Mouse (Mus musculus): ENCODE data around the gene Hivep3. TPM values are rescaled to one million over a fixed set of nuclear protein-coding genes. Genes with fewer than 3 reads are reported as not detected.

Gene Hivep3
- polyA plus RNA-seq, 1 experiment: 1.4 TPM

GRCm38 (mm10) chr4:119812775-119813174 is 79.2 kb downstream of the Hivep3 start:
- no peaks in the 10 kb centered on the region for H3K79me2 ChIP-seq (ENCODE audit: control insufficient read depth, insufficient read depth)
- no peak overlapping the region for H3K4me3 ChIP-seq (ENCODE audit: insufficient read depth, poor library complexity, severe bottlenecking)
- no peaks in the 10 kb centered on the region for H3K36me3 ChIP-seq (ENCODE audit: control insufficient read depth, insufficient read depth)
- TF ChIP-seq USF1 (IDR thresholded peaks at IDR 0.05; ENCODE audit: low read depth): no peak
- no peak for TF ChIP-seq FOSL1 (IDR thresholded peaks at IDR 0.05; ENCODE audit: insufficient read depth, low read length, poor library complexity, severe bottlenecking)
- TF ChIP-seq MYOD1 (IDR thresholded peaks at IDR 0.05; ENCODE audit: control insufficient read depth, insufficient read length, low read depth): no peak
- TF ChIP-seq CTCF (IDR thresholded peaks at IDR 0.05; ENCODE audit: control insufficient read depth, insufficient read depth, insufficient read length): no peak
- TF ChIP-seq MAX (IDR thresholded peaks at IDR 0.05): no peak
- no peak for TF ChIP-seq CEBPB (IDR thresholded peaks at IDR 0.05; ENCODE audit: low read depth)
- no peak for TF ChIP-seq MYOG (IDR thresholded peaks at IDR 0.05; ENCODE audit: control insufficient read depth, extremely low read depth, insufficient read length)
- H3K27me3 ChIP-seq (ENCODE audit: control insufficient read depth, insufficient read depth, insufficient read length): peaks cover 20% of the 10 kb centered on the region
- H3K79me3 ChIP-seq (ENCODE audit: low read depth): no peaks in the 10 kb centered on the region
- H3ac ChIP-seq (ENCODE audit: control insufficient read depth, insufficient read length, low read depth): no peak overlapping the region

GRCm38 (mm10) chr4:119813500-119814184 is 80.1 kb downstream of the Hivep3 start:
- Histone ChIP-seq H3K27me3 (ENCODE audit: control insufficient read depth, insufficient read depth, insufficient read length) (peaks cover 20% of the 10 kb centered on the region), H3K79me2 (ENCODE audit: control insufficient read depth, insufficient read depth) (no peaks in the 10 kb centered on the region)

GRCm38 (mm10) chr4:119814185-119815132 is 80.9 kb downstream of the Hivep3 start:
- Histone ChIP-seq H3ac (ENCODE audit: control insufficient read depth, insufficient read length, low read depth) (no peak overlapping the region), H3K36me3 (ENCODE audit: control insufficient read depth, insufficient read depth) (no peaks in the 10 kb centered on the region), H3K4me3 (ENCODE audit: insufficient read depth, poor library complexity, severe bottlenecking) (no peak overlapping the region), H3K79me2 (ENCODE audit: control insufficient read depth, insufficient read depth) (no peaks in the 10 kb centered on the region), H3K27me3 (ENCODE audit: control insufficient read depth, insufficient read depth, insufficient read length) (peaks cover 20% of the 10 kb centered on the region), H3K79me3 (ENCODE audit: low read depth) (no peaks in the 10 kb centered on the region)
- no peak for TF ChIP-seq FOSL1 (IDR thresholded peaks at IDR 0.05; ENCODE audit: insufficient read depth, low read length, poor library complexity, severe bottlenecking)
- no peak for TF ChIP-seq CEBPB (IDR thresholded peaks at IDR 0.05; ENCODE audit: low read depth)
- TF ChIP-seq MAX (IDR thresholded peaks at IDR 0.05): no peak
- TF ChIP-seq MYOD1 (IDR thresholded peaks at IDR 0.05; ENCODE audit: control insufficient read depth, insufficient read length, low read depth): no peak
- TF ChIP-seq CTCF (IDR thresholded peaks at IDR 0.05; ENCODE audit: control insufficient read depth, insufficient read depth, insufficient read length): no peak
- TF ChIP-seq MYOG (IDR thresholded peaks at IDR 0.05; ENCODE audit: control insufficient read depth, extremely low read depth, insufficient read length): no peak
- TF ChIP-seq USF1 (IDR thresholded peaks at IDR 0.05; ENCODE audit: low read depth): no peak

More at GRCm38 (mm10) chr4:119813500-119814184, 80.1 kb downstream of the Hivep3 start:
- TF ChIP-seq USF1 (IDR thresholded peaks at IDR 0.05; ENCODE audit: low read depth) (no peak), MAX (IDR thresholded peaks at IDR 0.05) (no peak), MYOD1 (IDR thresholded peaks at IDR 0.05; ENCODE audit: control insufficient read depth, insufficient read length, low read depth) (no peak), CTCF (IDR thresholded peaks at IDR 0.05; ENCODE audit: control insufficient read depth, insufficient read depth, insufficient read length) (no peak), CEBPB (IDR thresholded peaks at IDR 0.05; ENCODE audit: low read depth) (no peak), FOSL1 (IDR thresholded peaks at IDR 0.05; ENCODE audit: insufficient read depth, low read length, poor library complexity, severe bottlenecking) (no peak), MYOG (IDR thresholded peaks at IDR 0.05; ENCODE audit: control insufficient read depth, extremely low read depth, insufficient read length) (no peak)
- H3K36me3 ChIP-seq (ENCODE audit: control insufficient read depth, insufficient read depth): no peaks in the 10 kb centered on the region
- H3ac ChIP-seq (ENCODE audit: control insufficient read depth, insufficient read length, low read depth): no peak overlapping the region
- no peaks in the 10 kb centered on the region for H3K79me3 ChIP-seq (ENCODE audit: low read depth)
- H3K4me3 ChIP-seq (ENCODE audit: insufficient read depth, poor library complexity, severe bottlenecking): no peak overlapping the region

- Histone ChIP-seq H3K4me3 (ENCODE audit: insufficient read depth, poor library complexity, severe bottlenecking) (no peak overlapping the region), H3K79me3 (ENCODE audit: low read depth) (no peaks in the 10 kb centered on the region), H3K36me3 (ENCODE audit: control insufficient read depth, insufficient read depth) (no peaks in the 10 kb centered on the region), H3ac (ENCODE audit: control insufficient read depth, insufficient read length, low read depth) (no peak overlapping the region), H3K79me2 (ENCODE audit: control insufficient read depth, insufficient read depth) (no peaks in the 10 kb centered on the region), H3K27me3 (ENCODE audit: control insufficient read depth, insufficient read depth, insufficient read length) (peaks cover 19% of the 10 kb centered on the region)
- no peak for TF ChIP-seq CTCF (IDR thresholded peaks at IDR 0.05; ENCODE audit: control insufficient read depth, insufficient read depth, insufficient read length)
These were observed 81.7 kb downstream of the Hivep3 start for GRCm38 (mm10) chr4:119815133-119815792.

- TF ChIP-seq MYOD1 (IDR thresholded peaks at IDR 0.05; ENCODE audit: control insufficient read depth, insufficient read length, low read depth) (no peak), FOSL1 (IDR thresholded peaks at IDR 0.05; ENCODE audit: insufficient read depth, low read length, poor library complexity, severe bottlenecking) (no peak), CTCF (IDR thresholded peaks at IDR 0.05; ENCODE audit: control insufficient read depth, insufficient read depth, insufficient read length) (no peak), CEBPB (IDR thresholded peaks at IDR 0.05; ENCODE audit: low read depth) (no peak), MYOG (IDR thresholded peaks at IDR 0.05; ENCODE audit: control insufficient read depth, extremely low read depth, insufficient read length) (no peak), USF1 (IDR thresholded peaks at IDR 0.05; ENCODE audit: low read depth) (no peak), MAX (IDR thresholded peaks at IDR 0.05) (no peak)
- Histone ChIP-seq H3K27me3 (ENCODE audit: control insufficient read depth, insufficient read depth, insufficient read length) (peaks cover 18% of the 10 kb centered on the region), H3ac (ENCODE audit: control insufficient read depth, insufficient read length, low read depth) (no peak overlapping the region), H3K79me3 (ENCODE audit: low read depth) (no peaks in the 10 kb centered on the region), H3K79me2 (ENCODE audit: control insufficient read depth, insufficient read depth) (no peaks in the 10 kb centered on the region), H3K4me3 (ENCODE audit: insufficient read depth, poor library complexity, severe bottlenecking) (no peak overlapping the region), H3K36me3 (ENCODE audit: control insufficient read depth, insufficient read depth) (no peaks in the 10 kb centered on the region)
These were observed 82.2 kb downstream of the Hivep3 start for GRCm38 (mm10) chr4:119815793-119816161.
